8 mouse cellular contexts compared by ENCODE assay signal in genomic region chr17:37002364-37003330, GRCm38 (mm10). TPM values are rescaled to one million over a fixed set of nuclear protein-coding genes. Genes with fewer than 3 reads are reported as not detected.
DNase-seq lines count a peak whose midpoint lies in the region; ATAC-seq lines count a peak whose summit lies in the region.

No protein-coding gene starts in this region.

- peak overlapping the region; percentile 93 for H3K9ac ChIP-seq in intestine, embryonic 14.5 days (ENCODE audit: low read length)
- peak overlapping the region; percentile 54 for H3K9ac ChIP-seq in liver, embryonic 13.5 days
- H3K9ac ChIP-seq in neural tube, embryonic 11.5 days (ENCODE audit: low read length) = peak overlapping the region; percentile 96

- peak overlapping the region; percentile 79 for H3K4me2 ChIP-seq in intestine, embryonic 14.5 days (ENCODE audit: low read length)
- H3K4me2 ChIP-seq in liver, embryonic 13.5 days = peak overlapping the region; percentile 55
- peak overlapping the region; percentile 79 for H3K4me2 ChIP-seq in neural tube, embryonic 11.5 days (ENCODE audit: low read depth)

- H3K36me3 ChIP-seq in intestine, embryonic 14.5 days (ENCODE audit: control insufficient read depth, insufficient read depth, low read length) = peaks cover 27% of the 10 kb centered on the region
- no peaks in the 10 kb centered on the region for H3K36me3 ChIP-seq in liver, embryonic 13.5 days
- no peaks in the 10 kb centered on the region for H3K36me3 ChIP-seq in neural tube, embryonic 11.5 days (ENCODE audit: control insufficient read depth, insufficient read depth, low read length)

- H3K4me3 ChIP-seq in intestine, embryonic 14.5 days (ENCODE audit: low read depth, low read length) = peak overlapping the region; percentile 67
- peak overlapping the region; percentile 53 for H3K4me3 ChIP-seq in liver, embryonic 13.5 days (replicated peaks)
- H3K4me3 ChIP-seq in neural tube, embryonic 11.5 days (ENCODE audit: low read depth, low read length) = peak overlapping the region; percentile 74

- DNase-seq in right cerebral cortex, adult 2 months (ENCODE audit: low spot score in 2 of 2) = peak; percentile 34 to 54
- no peak for DNase-seq in right cerebral cortex, adult 18-20 months
- peak; percentile 81 to 83 for DNase-seq in cerebellum, postnatal 14 days
- DNase-seq in gastrocnemius, postnatal 36 days = peak; percentile 6 to 18
- DNase-seq in intestine, embryonic 14.5 days (ENCODE audit: low spot score) = peak; percentile 90
- DNase-seq in liver, embryonic 13.5 days = no peak
- DNase-seq in neural tube, embryonic 11.5 days (ENCODE audit: low spot score) = peak; percentile 79

- intact Hi-C loops in gastrocnemius, postnatal 36 days (cut with DNase I) = no loop called here

- peaks cover 14% of the 10 kb centered on the region for H3K4me1 ChIP-seq in intestine, embryonic 14.5 days (replicated peaks; ENCODE audit: control insufficient read depth, insufficient read depth, low read length)
- no peaks in the 10 kb centered on the region for H3K4me1 ChIP-seq in liver, embryonic 13.5 days (replicated peaks)
- H3K4me1 ChIP-seq in neural tube, embryonic 11.5 days (ENCODE audit: control insufficient read depth, insufficient read depth, low read length) = 0 out of 2 replicates have a peak, but pooled peaks cover 4% of the 10 kb centered on the region

- H3K27ac ChIP-seq in intestine, embryonic 14.5 days (ENCODE audit: low read depth) = peak overlapping the region; percentile 92
- no peak overlapping the region for H3K27ac ChIP-seq in liver, embryonic 13.5 days
- peak overlapping the region; percentile 84 for H3K27ac ChIP-seq in neural tube, embryonic 11.5 days (ENCODE audit: low read depth, low read length)

- no peaks in the 10 kb centered on the region for H3K27me3 ChIP-seq in intestine, embryonic 14.5 days (replicated peaks; ENCODE audit: control insufficient read depth, insufficient read depth, low read length)
- peaks cover 26% of the 10 kb centered on the region for H3K27me3 ChIP-seq in liver, embryonic 13.5 days
- no peaks in the 10 kb centered on the region for H3K27me3 ChIP-seq in neural tube, embryonic 11.5 days (ENCODE audit: control insufficient read depth, insufficient read depth, low read length)

- peak; percentile 85 for ATAC-seq in intestine, embryonic 14.5 days (replicated peaks; ENCODE audit: low FRiP score, low TSS enrichment, low read depth)
- peak; percentile 36; the same call in 1 of the 2 replicates for ATAC-seq in liver, embryonic 13.5 days (ENCODE audit: low read depth)
- peak; percentile 82 for ATAC-seq in neural tube, embryonic 11.5 days (ENCODE audit: insufficient read depth, low FRiP score, low TSS enrichment)
- no peak for ATAC-seq in activated CD4-positive, CD25-positive, alpha-beta regulatory T cell, adult 4 months

- under 1% methylated on average over 49 of the region's 49 CpGs for WGBS in intestine, embryonic 14.5 days
- WGBS in liver, embryonic 13.5 days (ENCODE audit: insufficient replicate concordance) = 2% methylated on average over 49 of the region's 49 CpGs
- WGBS in neural tube, embryonic 11.5 days = 1% methylated on average over 49 of the region's 49 CpGs

- H3K9me3 ChIP-seq in intestine, embryonic 14.5 days (ENCODE audit: control insufficient read depth, low read length) = no peaks in the 10 kb centered on the region
- no peaks in the 10 kb centered on the region for H3K9me3 ChIP-seq in liver, embryonic 13.5 days (replicated peaks)
- no peaks in the 10 kb centered on the region for H3K9me3 ChIP-seq in neural tube, embryonic 11.5 days (ENCODE audit: control insufficient read depth, low read length)

RNA-seq across cellular contexts. Expression of gene Zfp57, which starts 1.7 kb away (rescaled TPM):
- total RNA-seq in gastrocnemius, postnatal 36 days (2021) = under 1 TPM; 0.23 to 0.59 TPM
- polyA plus RNA-seq in intestine, embryonic 14.5 days (2014; fragmentation: Nextera tagmentation; extraction: Ambion mirVana) = 78.3 and 85.0 TPM in 2 replicates
- polyA plus RNA-seq in liver, embryonic 13.5 days (2015; fragmentation: Nextera tagmentation; extraction: Ambion mirVana) = 4.6 TPM in 2 replicates
- polyA plus RNA-seq in neural tube, embryonic 11.5 days (2014; fragmentation: Nextera tagmentation; extraction: Ambion mirVana) = 128 and 135 TPM in 2 replicates
- polyA plus RNA-seq in activated CD4-positive, CD25-positive, alpha-beta regulatory T cell, adult 4 months (2017; shearing (Covaris generic)) = not detected

RNA-seq across cellular contexts. Expression of gene H2-M5, which starts 13.3 kb away (rescaled TPM):
- under 1 TPM in 1 of 2 experiments, not detected in 1; 0.10 TPM for total RNA-seq in gastrocnemius, postnatal 36 days (2021)
- polyA plus RNA-seq in intestine, embryonic 14.5 days (2014; fragmentation: Nextera tagmentation; extraction: Ambion mirVana) = 0.16 and 0.51 TPM in 2 replicates
- not detected in 2 replicates for polyA plus RNA-seq in liver, embryonic 13.5 days (2015; fragmentation: Nextera tagmentation; extraction: Ambion mirVana)
- 0.59 and 1.1 TPM in 2 replicates for polyA plus RNA-seq in neural tube, embryonic 11.5 days (2014; fragmentation: Nextera tagmentation; extraction: Ambion mirVana)
- polyA plus RNA-seq in activated CD4-positive, CD25-positive, alpha-beta regulatory T cell, adult 4 months (2017; shearing (Covaris generic)) = not detected

RNA-seq across cellular contexts. Expression of gene Mog, which starts 20.6 kb away (rescaled TPM):
- not detected for total RNA-seq in gastrocnemius, postnatal 36 days (2021)
- polyA plus RNA-seq in intestine, embryonic 14.5 days (2014; fragmentation: Nextera tagmentation; extraction: Ambion mirVana) = 0.14 and 0.24 TPM in 2 replicates
- polyA plus RNA-seq in liver, embryonic 13.5 days (2015; fragmentation: Nextera tagmentation; extraction: Ambion mirVana) = not detected in 2 replicates
- polyA plus RNA-seq in neural tube, embryonic 11.5 days (2014; fragmentation: Nextera tagmentation; extraction: Ambion mirVana) = 0.23 and 0.40 TPM in 2 replicates
- polyA plus RNA-seq in activated CD4-positive, CD25-positive, alpha-beta regulatory T cell, adult 4 months (2017; shearing (Covaris generic)) = not detected

RNA-seq across cellular contexts. Expression of gene 2410137M14Rik, which starts 21.6 kb away (rescaled TPM):
- not detected for total RNA-seq in gastrocnemius, postnatal 36 days (2021)
- polyA plus RNA-seq in intestine, embryonic 14.5 days (2014; fragmentation: Nextera tagmentation; extraction: Ambion mirVana) = not detected in 2 replicates
- not detected in 2 replicates for polyA plus RNA-seq in liver, embryonic 13.5 days (2015; fragmentation: Nextera tagmentation; extraction: Ambion mirVana)
- not detected in 2 replicates for polyA plus RNA-seq in neural tube, embryonic 11.5 days (2014; fragmentation: Nextera tagmentation; extraction: Ambion mirVana)
- not detected for polyA plus RNA-seq in activated CD4-positive, CD25-positive, alpha-beta regulatory T cell, adult 4 months (2017; shearing (Covaris generic))

RNA-seq across cellular contexts. Expression of gene Gabbr1, which starts 43.1 kb away (rescaled TPM):
- 1 to 10 TPM; 8.0 to 8.1 TPM for total RNA-seq in gastrocnemius, postnatal 36 days (2021)
- polyA plus RNA-seq in intestine, embryonic 14.5 days (2014; fragmentation: Nextera tagmentation; extraction: Ambion mirVana) = 12.6 and 13.7 TPM in 2 replicates
- polyA plus RNA-seq in liver, embryonic 13.5 days (2015; fragmentation: Nextera tagmentation; extraction: Ambion mirVana) = 0.43 and 0.51 TPM in 2 replicates
- polyA plus RNA-seq in neural tube, embryonic 11.5 days (2014; fragmentation: Nextera tagmentation; extraction: Ambion mirVana) = 21.3 and 22.7 TPM in 2 replicates
- polyA plus RNA-seq in activated CD4-positive, CD25-positive, alpha-beta regulatory T cell, adult 4 months (2017; shearing (Covaris generic)) = 1 to 10 TPM; 5.0 to 6.2 TPM

Comparison
In these comparisons a context has a peak if more than half of its experiments do, and no peak if none do; other contexts are left out.
1. DNase-seq: peak in right cerebral cortex, adult 2 months (2 of 2), cerebellum, postnatal 14 days (2 of 2), gastrocnemius, postnatal 36 days (2 of 2), intestine, embryonic 14.5 days (single experiment) and neural tube, embryonic 11.5 days (single experiment); none in right cerebral cortex, adult 18-20 months (single experiment) and liver, embryonic 13.5 days (single experiment).
2. RNA of gene Zfp57, which starts 1.7 kb away (polyA plus RNA-seq): 128 to 135 TPM in neural tube, embryonic 11.5 days and 78.3 to 85.0 TPM in intestine, embryonic 14.5 days; 4.6 TPM in liver, embryonic 13.5 days and not detected in activated CD4-positive, CD25-positive, alpha-beta regulatory T cell, adult 4 months; every median in the first group is over 10 times any median in the second.
3. Peak in every context shown above with its lines, with median percentiles within 50 percentile points of each other: H3K4me2 ChIP-seq, H3K4me3 ChIP-seq and H3K9ac ChIP-seq.